Mouse (Mus musculus): ENCODE results near the gene Hes3.

Hes3 gene

GRCm38 (mm10) chr4:152304685-152305084 lies 13.2 kb upstream of the Hes3 start:
- no peak for DNase-seq (ENCODE audit: low spot score)

- no peak for DNase-seq (ENCODE audit: low spot score)
Measured at GRCm38 (mm10) chr4:152303172-152303571, 11.7 kb upstream of the Hes3 start.

- DNase-seq (ENCODE audit: low spot score) = no peak
Measured at GRCm38 (mm10) chr4:152302012-152302411, 10.6 kb upstream of the Hes3 start.

GRCm38 (mm10) chr4:152300375-152300774 lies 8.9 kb upstream of the Hes3 start:
- no peak for DNase-seq (ENCODE audit: low spot score)

- no peak for DNase-seq (ENCODE audit: low spot score)
Measured at GRCm38 (mm10) chr4:152298836-152299235, 7.4 kb upstream of the Hes3 start.

GRCm38 (mm10) chr4:152296874-152297861 lies 5.7 kb upstream of the Hes3 start, which contains the start of gene Icmt:
TSS of gene Icmt (plus strand) at chr4:152297227.
- DNase-seq (ENCODE audit: low spot score) = peak; percentile 100

- no peak for DNase-seq (ENCODE audit: low spot score)
Measured at GRCm38 (mm10) chr4:152296371-152296770, 4.9 kb upstream of the Hes3 start.

GRCm38 (mm10) chr4:152295916-152296315 lies 4.5 kb upstream of the Hes3 start:
- DNase-seq (ENCODE audit: low spot score) = no peak

GRCm38 (mm10) chr4:152294188-152294929 lies 2.9 kb upstream of the Hes3 start:
- no peak for DNase-seq (ENCODE audit: low spot score)

GRCm38 (mm10) chr4:152292102-152292765 lies 772 bp upstream of the Hes3 start:
- DNase-seq (ENCODE audit: low spot score) = no peak

- no peak for DNase-seq (ENCODE audit: low spot score)
Measured at GRCm38 (mm10) chr4:152290991-152291390, 471 bp downstream of the Hes3 start.

GRCm38 (mm10) chr4:152290385-152290784 lies 1.1 kb downstream of the Hes3 start:
- no peak for DNase-seq (ENCODE audit: low spot score)

- no peak for DNase-seq (ENCODE audit: low spot score)
Measured at GRCm38 (mm10) chr4:152288398-152288945, 3.0 kb downstream of the Hes3 start.

- DNase-seq (ENCODE audit: low spot score) = no peak
Measured at GRCm38 (mm10) chr4:152287317-152288120, 3.9 kb downstream of the Hes3 start.

- DNase-seq (ENCODE audit: low spot score) = peak; percentile 61
Measured at GRCm38 (mm10) chr4:152286887-152287286, 4.6 kb downstream of the Hes3 start.

- DNase-seq (ENCODE audit: low spot score) = no peak
Measured at GRCm38 (mm10) chr4:152286183-152286582, 5.3 kb downstream of the Hes3 start.

GRCm38 (mm10) chr4:152285505-152285904 lies 6.0 kb downstream of the Hes3 start:
- DNase-seq (ENCODE audit: low spot score) = no peak

- peak; percentile 77 for DNase-seq (ENCODE audit: low spot score)
Measured at GRCm38 (mm10) chr4:152283186-152283950, 8.1 kb downstream of the Hes3 start.

GRCm38 (mm10) chr4:152282721-152283120 lies 8.7 kb downstream of the Hes3 start:
- DNase-seq (ENCODE audit: low spot score) = no peak

- no peak for DNase-seq (ENCODE audit: low spot score)
Measured at GRCm38 (mm10) chr4:152281601-152282000, 9.9 kb downstream of the Hes3 start.
